Mouse (Mus musculus): ENCODE data around the gene Ttll11.
A peak's percentile ranks its signal among the peaks of the same experiment; 100 is the strongest.

Ttll11 gene

GRCm38 (mm10) chr2:35906174-35906798 is 73.4 kb downstream of the Ttll11 start:
- DNase-seq (ENCODE audit: low read depth in 2 of 2, low spot score in 2 of 2), result peak; percentile 5 to 36

GRCm38 (mm10) chr2:35900845-35901244 is 78.9 kb downstream of the Ttll11 start:
- DNase-seq (ENCODE audit: low read depth in 2 of 2, low spot score in 2 of 2), result no peak

GRCm38 (mm10) chr2:35899712-35900111 is 80.0 kb downstream of the Ttll11 start:
- no peak for DNase-seq (ENCODE audit: low read depth in 2 of 2, low spot score in 2 of 2)

- no peak for DNase-seq (ENCODE audit: low read depth in 2 of 2, low spot score in 2 of 2)
Observed at GRCm38 (mm10) chr2:35899135-35899474, 80.6 kb downstream of the Ttll11 start.

GRCm38 (mm10) chr2:35898425-35899134 is 81.1 kb downstream of the Ttll11 start:
- no peak for DNase-seq (ENCODE audit: low read depth in 2 of 2, low spot score in 2 of 2)

GRCm38 (mm10) chr2:35897125-35897524 is 82.6 kb downstream of the Ttll11 start:
- DNase-seq (ENCODE audit: low read depth in 2 of 2, low spot score in 2 of 2), result no peak

- no peak for DNase-seq (ENCODE audit: low read depth in 2 of 2, low spot score in 2 of 2)
Observed at GRCm38 (mm10) chr2:35894512-35894911, 85.2 kb downstream of the Ttll11 start.

GRCm38 (mm10) chr2:35890635-35891034 is 89.1 kb downstream of the Ttll11 start:
- DNase-seq (ENCODE audit: low read depth in 2 of 2, low spot score in 2 of 2), result no peak

GRCm38 (mm10) chr2:35889776-35890175 is 89.9 kb downstream of the Ttll11 start:
- DNase-seq (ENCODE audit: low read depth in 2 of 2, low spot score in 2 of 2), result no peak

GRCm38 (mm10) chr2:35884296-35884695 is 95.4 kb downstream of the Ttll11 start:
- DNase-seq (ENCODE audit: low read depth in 2 of 2, low spot score in 2 of 2), result no peak

- no peak for DNase-seq (ENCODE audit: low read depth in 2 of 2, low spot score in 2 of 2)
Observed at GRCm38 (mm10) chr2:35882336-35882987, 97.3 kb downstream of the Ttll11 start.

GRCm38 (mm10) chr2:35881896-35882295 is 97.8 kb downstream of the Ttll11 start:
- DNase-seq (ENCODE audit: low read depth in 2 of 2, low spot score in 2 of 2), result no peak

GRCm38 (mm10) chr2:35880362-35880761 is 99.4 kb downstream of the Ttll11 start:
- no peak for DNase-seq (ENCODE audit: low read depth in 2 of 2, low spot score in 2 of 2)

- no peak for DNase-seq (ENCODE audit: low read depth in 2 of 2, low spot score in 2 of 2)
Observed at GRCm38 (mm10) chr2:35879887-35880286, 99.8 kb downstream of the Ttll11 start.

- no peak for DNase-seq (ENCODE audit: low read depth in 2 of 2, low spot score in 2 of 2)
Observed at GRCm38 (mm10) chr2:35878506-35878905, 101.2 kb downstream of the Ttll11 start.

- no peak for DNase-seq (ENCODE audit: low read depth in 2 of 2, low spot score in 2 of 2)
Observed at GRCm38 (mm10) chr2:35875572-35875971, 104.1 kb downstream of the Ttll11 start.

GRCm38 (mm10) chr2:35874421-35874820 is 105.3 kb downstream of the Ttll11 start:
- no peak for DNase-seq (ENCODE audit: low read depth in 2 of 2, low spot score in 2 of 2)

- no peak for DNase-seq (ENCODE audit: low read depth in 2 of 2, low spot score in 2 of 2)
Observed at GRCm38 (mm10) chr2:35869165-35869564, 110.5 kb downstream of the Ttll11 start.

GRCm38 (mm10) chr2:35863284-35863683 is 116.4 kb downstream of the Ttll11 start:
- no peak for DNase-seq (ENCODE audit: low read depth in 2 of 2, low spot score in 2 of 2)

GRCm38 (mm10) chr2:35861185-35861584 is 118.5 kb downstream of the Ttll11 start:
- no peak for DNase-seq (ENCODE audit: low read depth in 2 of 2, low spot score in 2 of 2)

GRCm38 (mm10) chr2:35860394-35860744 is 119.3 kb downstream of the Ttll11 start:
- DNase-seq (ENCODE audit: low read depth in 2 of 2, low spot score in 2 of 2), result no peak

- DNase-seq (ENCODE audit: low read depth in 2 of 2, low spot score in 2 of 2), result no peak
Observed at GRCm38 (mm10) chr2:35859708-35860393, 119.9 kb downstream of the Ttll11 start.
